Mouse (Mus musculus): ENCODE data around the gene Men1.

DNA sequence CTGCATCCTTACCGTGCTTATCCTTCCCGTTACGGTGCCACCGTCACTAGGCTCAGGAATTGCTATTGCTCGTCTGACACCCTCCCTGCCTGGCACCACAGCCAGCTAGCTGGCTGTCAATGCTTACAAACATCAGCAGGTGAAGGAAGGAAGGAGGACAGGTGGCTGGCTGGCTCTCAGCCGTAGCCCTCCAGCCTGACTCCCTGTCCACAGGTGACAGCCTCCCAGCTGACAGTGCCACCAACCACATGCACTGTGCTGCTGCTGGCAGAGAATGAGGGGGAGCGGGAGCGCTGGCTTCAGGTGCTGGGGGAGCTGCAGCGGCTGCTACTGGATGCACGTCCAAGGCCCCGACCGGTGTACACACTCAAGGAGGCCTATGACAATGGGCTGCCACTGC lies 16.6 kb upstream of the Men1 start:
- no peak for TF ChIP-seq CTCF (IDR thresholded peaks at IDR 0.05)
- TF ChIP-seq EP300 (IDR thresholded peaks at IDR 0.05; ENCODE audit: insufficient read depth, low read depth, low read length), result no peak

Measured in heart, adult 2 months (tissue).